Mouse (Mus musculus) cerebellum, postnatal 4 days (tissue): ENCODE results near the gene Ssh2.
"Not testable (repeated sequence)": the region's sequence is repeated elsewhere in the genome, so short reads cannot be mapped to it uniquely, and the experiment has no call there.

ENCODE experiments used
- DNase-seq, 2 experiments: peaks; one replicate each; pipeline ENCODE4 v3.0.0; 2022; ENCODE audit warnings: low spot score in 2 of 2, mixed read lengths in 1 of 2

Ssh2 gene

GRCm38 (mm10) chr11:77230765-77231164, 14.7 kb downstream of the Ssh2 start:
- no peak for DNase-seq

GRCm38 (mm10) chr11:77231514-77231913, 15.4 kb downstream of the Ssh2 start:
- no peak for DNase-seq

- no peak for DNase-seq
Observed at GRCm38 (mm10) chr11:77235267-77235666, 19.2 kb downstream of the Ssh2 start.

GRCm38 (mm10) chr11:77239658-77240345, 23.7 kb downstream of the Ssh2 start:
- no peak for DNase-seq

- no peak for DNase-seq
Observed at GRCm38 (mm10) chr11:77240466-77241246, 24.6 kb downstream of the Ssh2 start.

- DNase-seq = no peak
Observed at GRCm38 (mm10) chr11:77242912-77243311, 26.8 kb downstream of the Ssh2 start.

- DNase-seq = no peak
Observed at GRCm38 (mm10) chr11:77252826-77253225, 36.7 kb downstream of the Ssh2 start.

GRCm38 (mm10) chr11:77259441-77259840, 43.4 kb downstream of the Ssh2 start:
- no peak for DNase-seq

- no peak for DNase-seq
Observed at GRCm38 (mm10) chr11:77267401-77267800, 51.3 kb downstream of the Ssh2 start.

GRCm38 (mm10) chr11:77276000-77276399, 59.9 kb downstream of the Ssh2 start:
- DNase-seq = no peak

GRCm38 (mm10) chr11:77278538-77278937, 62.5 kb downstream of the Ssh2 start:
- not testable (repeated sequence) for DNase-seq

- no peak for DNase-seq
Observed at GRCm38 (mm10) chr11:77280219-77280618, 64.1 kb downstream of the Ssh2 start.

GRCm38 (mm10) chr11:77291447-77291846, 75.4 kb downstream of the Ssh2 start:
- no peak for DNase-seq

GRCm38 (mm10) chr11:77293673-77294072, 77.6 kb downstream of the Ssh2 start:
- DNase-seq = not testable (repeated sequence)

GRCm38 (mm10) chr11:77297246-77297645, 81.2 kb downstream of the Ssh2 start:
- DNase-seq = no peak

- no peak for DNase-seq
Observed at GRCm38 (mm10) chr11:77307205-77307604, 91.1 kb downstream of the Ssh2 start.

- peak in 1 of 2 experiments; percentile 28 for DNase-seq
Observed at GRCm38 (mm10) chr11:77308533-77308932, 92.4 kb downstream of the Ssh2 start.

GRCm38 (mm10) chr11:77317721-77318477, 101.8 kb downstream of the Ssh2 start:
- DNase-seq = no peak

GRCm38 (mm10) chr11:77318478-77319118, 102.5 kb downstream of the Ssh2 start:
- DNase-seq = no peak

- no peak for DNase-seq
Observed at GRCm38 (mm10) chr11:77321214-77321613, 105.1 kb downstream of the Ssh2 start.

- DNase-seq = no peak
Observed at GRCm38 (mm10) chr11:77330529-77330928, 114.4 kb downstream of the Ssh2 start.

- DNase-seq = no peak
Observed at GRCm38 (mm10) chr11:77347273-77347672, 131.2 kb downstream of the Ssh2 start.
